Mouse (Mus musculus) embryonic facial prominence, embryonic 12.5 days (tissue): ENCODE data around the gene Ccdc171. TPM values are rescaled to one million over a fixed set of nuclear protein-coding genes. Genes with fewer than 3 reads are reported as not detected.
"Not testable (repeated sequence)": the region's sequence is repeated elsewhere in the genome, so short reads cannot be mapped to it uniquely, and the experiment has no call there.

ENCODE experiments used
- ATAC-seq: fragments of 200-750 bp; cut with Nextera tagmentation; 2 replicates; pipeline ENCODE4 v1.8.0; 2017; ENCODE audit not compliant: insufficient number of reproducible peaks, insufficient read depth, low FRiP score, low TSS enrichment
- H3K27ac ChIP-seq: fragments of 300-500 bp; sonication (generic); 2 replicates; pipeline ENCODE4 v1.5.1; 2016; ENCODE audit warnings: mild to moderate bottlenecking
- H3K27me3 ChIP-seq: fragments of 300-500 bp; sonication (generic); 2 replicates; pipeline ENCODE4 v1.6.1; 2016; ENCODE audit warnings: mild to moderate bottlenecking, moderate library complexity
- H3K36me3 ChIP-seq: fragments of 300-500 bp; sonication (generic); 2 replicates; pipeline ENCODE4 v1.6.1; 2016; ENCODE audit warnings: mild to moderate bottlenecking
- H3K4me1 ChIP-seq: fragments of 300-500 bp; sonication (generic); 2 replicates; pipeline ENCODE4 v1.6.1; 2016
- H3K4me2 ChIP-seq: fragments of 300-500 bp; sonication (generic); replicated peaks from 2 replicates; pipeline ENCODE4 v1.6.1; 2016; ENCODE audit warnings: mild to moderate bottlenecking, moderate library complexity
- H3K4me3 ChIP-seq: fragments of 300-500 bp; sonication (generic); 2 replicates; pipeline ENCODE4 v1.5.1; 2016; ENCODE audit warnings: mild to moderate bottlenecking
- H3K9ac ChIP-seq: fragments of 300-500 bp; sonication (generic); 2 replicates; pipeline ENCODE4 v1.6.1; 2016; ENCODE audit warnings: mild to moderate bottlenecking, moderate library complexity
- H3K9me3 ChIP-seq: fragments of 300-500 bp; sonication (generic); 2 replicates; pipeline ENCODE4 v1.6.1; 2016; ENCODE audit warnings: mild to moderate bottlenecking, moderate library complexity
- WGBS: fragments of 180-500 bp; shearing (Covaris S2); methylation state at CpG from one replicate; pipeline ENCODE4 v1.1.7; 2016; 5-methylcytosine and 5-hydroxymethylcytosine counted together
- polyA plus RNA-seq: library from polyadenylated mRNA; unstranded; fragments of >200 nt; fragmentation: Nextera tagmentation; extraction: Ambion mirVana; gene quantifications from 2 replicates; pipeline ENCODE4 v1.2.1, GENCODE M21; 2016

The Ccdc171 gene
- polyA plus RNA-seq, 1 experiment from 2014 or later, result 8.1 TPM

GRCm38 (mm10) chr4:83526988-83527334 lies 1.6 kb downstream of the Ccdc171 start:
- Histone ChIP-seq H3K27ac (no peak overlapping the region), H3K4me1 (no peaks in the 10 kb centered on the region), H3K4me3 (no peak overlapping the region), H3K4me2 (no peak overlapping the region), H3K9ac (no peak overlapping the region), H3K9me3 (no peaks in the 10 kb centered on the region), H3K27me3 (no peaks in the 10 kb centered on the region), H3K36me3 (no peaks in the 10 kb centered on the region)
- no peak for ATAC-seq
- 50% methylated on average over 6 of the region's 6 CpGs for WGBS

- H3K4me2 ChIP-seq, result no peak overlapping the region
- ATAC-seq, result no peak
- H3K4me3 ChIP-seq, result no peak overlapping the region
- no peak overlapping the region for H3K27ac ChIP-seq
- H3K9ac ChIP-seq, result no peak overlapping the region
- H3K9me3 ChIP-seq, result no peaks in the 10 kb centered on the region
- H3K36me3 ChIP-seq, result no peaks in the 10 kb centered on the region
- no peaks in the 10 kb centered on the region for H3K27me3 ChIP-seq
- no peaks in the 10 kb centered on the region for H3K4me1 ChIP-seq
Measured at GRCm38 (mm10) chr4:83527921-83528320, 2.6 kb downstream of the Ccdc171 start.

GRCm38 (mm10) chr4:83530060-83530459 lies 4.7 kb downstream of the Ccdc171 start:
- ATAC-seq, H3K4me1 ChIP-seq, H3K4me3 ChIP-seq, H3K9me3 ChIP-seq, H3K4me2 ChIP-seq, H3K36me3 ChIP-seq, H3K27ac ChIP-seq, H3K27me3 ChIP-seq, H3K9ac ChIP-seq: not testable (repeated sequence)
- WGBS, result 93% methylated on average over 4 of the region's 4 CpGs

GRCm38 (mm10) chr4:83533168-83533911 lies 8.0 kb downstream of the Ccdc171 start:
- no peak overlapping the region for H3K27ac ChIP-seq
- H3K27me3 ChIP-seq, result no peaks in the 10 kb centered on the region
- H3K4me3 ChIP-seq, result no peak overlapping the region
- no peak overlapping the region for H3K9ac ChIP-seq
- no peak for ATAC-seq
- no peak overlapping the region for H3K4me2 ChIP-seq
- no peaks in the 10 kb centered on the region for H3K4me1 ChIP-seq
- 79% methylated on average over 9 of the region's 9 CpGs for WGBS
- no peaks in the 10 kb centered on the region for H3K36me3 ChIP-seq
- no peaks in the 10 kb centered on the region for H3K9me3 ChIP-seq

GRCm38 (mm10) chr4:83534024-83534423 lies 8.7 kb downstream of the Ccdc171 start:
- Histone ChIP-seq H3K27ac (no peak overlapping the region), H3K36me3 (no peaks in the 10 kb centered on the region), H3K4me1 (no peaks in the 10 kb centered on the region), H3K9ac (no peak overlapping the region), H3K4me2 (no peak overlapping the region), H3K4me3 (no peak overlapping the region), H3K27me3 (no peaks in the 10 kb centered on the region), H3K9me3 (no peaks in the 10 kb centered on the region)
- ATAC-seq, result no peak
- WGBS, result 79% methylated on average over 7 of the region's 7 CpGs

- Histone ChIP-seq H3K4me2 (no peak overlapping the region), H3K27me3 (no peaks in the 10 kb centered on the region), H3K36me3 (no peaks in the 10 kb centered on the region), H3K9ac (no peak overlapping the region), H3K4me1 (no peaks in the 10 kb centered on the region), H3K4me3 (no peak overlapping the region), H3K27ac (no peak overlapping the region), H3K9me3 (no peaks in the 10 kb centered on the region)
- ATAC-seq, result no peak
- 53% methylated on average over 18 of the region's 18 CpGs for WGBS
Measured at GRCm38 (mm10) chr4:83549501-83549900, 24.2 kb downstream of the Ccdc171 start.

- Histone ChIP-seq H3K4me2 (peak overlapping the region; percentile 32), H3K9ac (no peak overlapping the region), H3K9me3 (no peaks in the 10 kb centered on the region), H3K36me3 (no peaks in the 10 kb centered on the region), H3K27ac (no peak overlapping the region), H3K4me1 (peaks cover 5% of the 10 kb centered on the region), H3K27me3 (no peaks in the 10 kb centered on the region), H3K4me3 (no peak overlapping the region)
- 27% methylated on average over 12 of the region's 13 CpGs for WGBS
- no peak for ATAC-seq
Measured at GRCm38 (mm10) chr4:83567190-83568113, 42.1 kb downstream of the Ccdc171 start.

GRCm38 (mm10) chr4:83568145-83568544 lies 42.8 kb downstream of the Ccdc171 start:
- H3K9me3 ChIP-seq, H3K9ac ChIP-seq, H3K27me3 ChIP-seq, H3K27ac ChIP-seq, ATAC-seq, H3K36me3 ChIP-seq, H3K4me3 ChIP-seq, H3K4me1 ChIP-seq: not testable (repeated sequence)
- 8% methylated on average over 9 of the region's 9 CpGs for WGBS
- H3K4me2 ChIP-seq, result peak overlapping the region; percentile 32

GRCm38 (mm10) chr4:83570569-83570968 lies 45.2 kb downstream of the Ccdc171 start:
- Histone ChIP-seq H3K4me2 (no peak overlapping the region), H3K4me1 (peaks cover 5% of the 10 kb centered on the region), H3K36me3 (no peaks in the 10 kb centered on the region), H3K27ac (no peak overlapping the region), H3K9ac (no peak overlapping the region), H3K4me3 (no peak overlapping the region), H3K9me3 (no peaks in the 10 kb centered on the region), H3K27me3 (no peaks in the 10 kb centered on the region)
- no peak for ATAC-seq
- 68% methylated on average over 6 of the region's 6 CpGs for WGBS

GRCm38 (mm10) chr4:83571033-83571432 lies 45.7 kb downstream of the Ccdc171 start:
- Histone ChIP-seq H3K4me3 (no peak overlapping the region), H3K27ac (no peak overlapping the region), H3K27me3 (no peaks in the 10 kb centered on the region), H3K4me1 (peaks cover 5% of the 10 kb centered on the region), H3K36me3 (no peaks in the 10 kb centered on the region), H3K9ac (no peak overlapping the region), H3K4me2 (no peak overlapping the region), H3K9me3 (no peaks in the 10 kb centered on the region)
- 90% methylated on average over 5 of the region's 5 CpGs for WGBS
- no peak for ATAC-seq

- Histone ChIP-seq H3K9me3 (no peaks in the 10 kb centered on the region), H3K4me3 (no peak overlapping the region), H3K4me2 (no peak overlapping the region), H3K4me1 (peaks cover 3% of the 10 kb centered on the region), H3K9ac (no peak overlapping the region), H3K36me3 (no peaks in the 10 kb centered on the region), H3K27me3 (no peaks in the 10 kb centered on the region), H3K27ac (no peak overlapping the region)
- 66% methylated on average over 6 of the region's 6 CpGs for WGBS
- ATAC-seq, result no peak
Measured at GRCm38 (mm10) chr4:83572521-83572920, 47.2 kb downstream of the Ccdc171 start.

- WGBS, result 67% methylated on average over 3 of the region's 3 CpGs
- H3K27me3 ChIP-seq, result no peaks in the 10 kb centered on the region
- no peak overlapping the region for H3K4me3 ChIP-seq
- no peaks in the 10 kb centered on the region for H3K4me1 ChIP-seq
- H3K36me3 ChIP-seq, result no peaks in the 10 kb centered on the region
- H3K9ac ChIP-seq, result no peak overlapping the region
- no peak overlapping the region for H3K4me2 ChIP-seq
- no peaks in the 10 kb centered on the region for H3K9me3 ChIP-seq
- no peak overlapping the region for H3K27ac ChIP-seq
- no peak for ATAC-seq
Measured at GRCm38 (mm10) chr4:83576315-83576714, 51.0 kb downstream of the Ccdc171 start.
